Mouse (Mus musculus) adrenal gland, adult 18-20 months (tissue): ENCODE results near the gene Crtac1. TPM values are rescaled to one million over a fixed set of nuclear protein-coding genes. Genes with fewer than 3 reads are reported as not detected.

Experiments
- DNase-seq, 2 experiments: peaks; one replicate each; pipeline ENCODE4 v3.0.0; 2021 to 2022; ENCODE audit warnings: low spot score in 2 of 2
- microRNA-seq, 2 experiments: library from miRNA; unstranded; fragments of <30 nt; microRNA quantifications; one replicate each; pipeline ENCODE4 v1.2.0; 2021; ENCODE audit warnings: borderline number of aligned reads in 2 of 2
- total RNA-seq, 2 experiments: library from RNA; stranded (reverse); gene quantifications; 1 replicate in 1 of 2; 2 replicates in 1 of 2; pipeline ENCODE4 v1.2.3; 2021

The Crtac1 gene
- total RNA-seq, 2 experiments from 2014 or later, result 0.70 TPM

DNA sequence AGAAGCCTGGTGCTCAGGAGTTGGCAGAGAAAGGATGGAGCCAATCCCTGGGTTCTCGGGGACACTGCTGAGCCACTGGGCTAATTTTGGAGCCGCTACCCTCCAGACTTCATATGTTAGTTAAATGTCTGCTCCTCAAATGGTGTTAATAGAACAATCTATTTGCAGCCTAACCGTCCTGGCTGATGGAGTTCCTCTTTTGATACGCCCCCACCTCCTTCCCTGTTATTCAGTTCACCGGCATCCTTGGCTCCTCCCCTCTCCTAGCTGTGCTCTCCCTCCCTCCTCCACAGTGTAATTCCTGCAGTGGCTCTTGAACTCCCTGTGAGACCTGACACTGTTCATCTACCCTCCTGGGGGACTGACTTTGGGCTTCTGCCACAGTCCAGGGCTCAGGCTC lies 185.0 kb downstream of the Crtac1 start:
- no peak for DNase-seq

- no peak for DNase-seq
These were observed 188.2 kb downstream of the Crtac1 start for GRCm38 (mm10) chr19:42243401-42243800.

DNA sequence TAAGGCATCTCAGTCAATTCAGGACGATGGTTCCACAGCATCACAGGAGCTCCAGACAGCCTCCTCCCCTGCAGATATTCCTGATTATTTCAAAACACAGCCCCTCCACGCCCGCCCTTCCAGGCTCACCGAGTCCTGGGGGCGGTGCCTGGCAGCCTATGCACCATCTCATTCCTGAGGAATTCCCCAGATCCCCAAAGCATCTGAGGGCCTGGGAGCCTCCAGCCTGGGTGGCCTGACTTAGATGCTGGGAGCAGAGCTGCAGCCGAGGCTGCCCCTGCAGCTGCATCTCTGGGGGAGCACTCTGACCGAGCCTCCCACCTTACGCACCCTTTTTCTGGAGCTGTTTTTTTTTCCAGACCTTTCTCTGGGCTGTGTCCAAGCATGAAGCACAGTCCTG lies 190.7 kb downstream of the Crtac1 start:
- DNase-seq, result no peak

- no peak for DNase-seq
These were observed 193.3 kb downstream of the Crtac1 start for GRCm38 (mm10) chr19:42238341-42238715.

DNA sequence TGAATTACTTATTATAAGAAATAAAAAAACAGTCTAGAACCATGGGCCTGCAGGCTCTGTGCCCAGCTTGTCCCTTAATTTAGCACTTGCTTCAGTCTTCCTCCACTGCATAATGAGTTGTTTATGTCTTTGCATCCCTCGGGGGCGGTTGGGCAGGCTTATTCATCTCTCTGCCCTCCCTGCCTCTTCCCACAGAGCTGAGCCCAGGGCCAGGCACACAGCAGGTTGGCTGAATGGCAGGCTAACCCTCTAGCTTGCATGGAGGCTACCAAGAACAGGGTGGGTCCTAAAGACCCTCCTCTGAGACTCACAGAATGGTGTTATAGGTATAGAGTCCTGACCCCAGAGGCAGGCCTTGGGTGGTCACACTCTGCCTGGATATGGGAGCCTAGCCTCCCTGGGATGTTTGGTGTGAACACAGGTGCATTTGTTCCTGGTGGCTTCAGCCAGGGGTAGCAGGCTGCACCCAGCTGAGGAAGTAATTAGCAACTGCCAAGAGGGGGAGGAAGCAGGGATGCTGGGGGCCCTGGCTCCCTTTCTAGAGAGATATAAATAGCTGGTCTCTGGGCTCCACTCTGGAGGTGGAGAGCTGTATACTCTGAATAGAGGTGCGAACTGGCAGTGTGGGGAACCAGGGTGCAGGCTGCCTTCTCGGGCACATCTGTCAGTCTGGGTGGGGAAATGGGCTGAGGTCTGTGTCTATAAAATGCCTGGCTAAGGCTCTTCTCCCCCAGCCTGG lies 193.8 kb downstream of the Crtac1 start:
- no peak for DNase-seq

Small RNA genes within 50 kb of the gene (microRNA-seq; reads per million reads assigned to microRNA genes)
- 0 to 0.61 reads per million in 2 experiments for gene Gm26339
- gene Mir3085, result 0 reads per million in 2 experiments

Other genes starting within 250 kb of the Crtac1 start
- gene Sfrp5, start 229.5 kb downstream of the Crtac1 start, total RNA-seq, result 1 to 10 TPM; 3.4 to 5.9 TPM
- gene Golga7b, start 184.2 kb downstream of the Crtac1 start, total RNA-seq, result 1 to 10 TPM in 1 of 2 experiments, under 1 TPM in 1; 0.93 to 2.5 TPM
- gene R3hcc1l, start 87.0 kb upstream of the Crtac1 start, total RNA-seq, result 10 to 100 TPM; 23.8 to 26.9 TPM
- gene Loxl4, start 181.0 kb upstream of the Crtac1 start, total RNA-seq, result 10 to 100 TPM in 1 of 2 experiments, 1 to 10 TPM in 1; 2.0 to 11.5 TPM